Mouse (Mus musculus): ENCODE results near the gene Ednra. TPM values are rescaled to one million over a fixed set of nuclear protein-coding genes. Genes with fewer than 3 reads are reported as not detected.
"Not testable (repeated sequence)": the region's sequence is repeated elsewhere in the genome, so short reads cannot be mapped to it uniquely, and the experiment has no call there.

Ednra gene
- polyA plus RNA-seq, 1 experiment, result 3.3 TPM

- H3K4me3 ChIP-seq (ENCODE audit: control insufficient read depth, insufficient read depth, low read length), result no peak overlapping the region
- no peak for TF ChIP-seq CTCF (IDR thresholded peaks at IDR 0.05; ENCODE audit: borderline replicate concordance, control insufficient read depth, extremely low read depth, insufficient read depth, low read length, poor library complexity)
- no peak for TF ChIP-seq POLR2A (IDR thresholded peaks at IDR 0.05; ENCODE audit: control insufficient read depth, extremely low read depth, insufficient read depth, low read length, poor library complexity)
- DNase-seq, result no peak
- H3K27ac ChIP-seq (ENCODE audit: control insufficient read depth, insufficient read depth, low read length), result no peak overlapping the region
- no peaks in the 10 kb centered on the region for H3K36me3 ChIP-seq (ENCODE audit: control insufficient read depth, insufficient read depth, low read length)
- H3K4me1 ChIP-seq (replicated peaks; ENCODE audit: control insufficient read depth, insufficient read depth, low read length), result no peaks in the 10 kb centered on the region
- H3K27me3 ChIP-seq (ENCODE audit: control insufficient read depth, insufficient read depth, low read length), result no peaks in the 10 kb centered on the region
- 95% methylated on average over 10 of the region's 10 CpGs for WGBS
Observed at GRCm38 (mm10) chr8:77698028-77698427, 26.2 kb downstream of the Ednra start.

- TF ChIP-seq CTCF (IDR thresholded peaks at IDR 0.05; ENCODE audit: borderline replicate concordance, control insufficient read depth, extremely low read depth, insufficient read depth, low read length, poor library complexity), result no peak
- TF ChIP-seq POLR2A (IDR thresholded peaks at IDR 0.05; ENCODE audit: control insufficient read depth, extremely low read depth, insufficient read depth, low read length, poor library complexity), result no peak
- 89% methylated on average over 4 of the region's 4 CpGs for WGBS
- Histone ChIP-seq H3K4me1 (replicated peaks; ENCODE audit: control insufficient read depth, insufficient read depth, low read length) (no peaks in the 10 kb centered on the region), H3K36me3 (ENCODE audit: control insufficient read depth, insufficient read depth, low read length) (no peaks in the 10 kb centered on the region), H3K27me3 (ENCODE audit: control insufficient read depth, insufficient read depth, low read length) (no peaks in the 10 kb centered on the region), H3K4me3 (ENCODE audit: control insufficient read depth, insufficient read depth, low read length) (no peak overlapping the region), H3K27ac (ENCODE audit: control insufficient read depth, insufficient read depth, low read length) (no peak overlapping the region)
- DNase-seq, result no peak
Observed at GRCm38 (mm10) chr8:77696182-77696581, 28.1 kb downstream of the Ednra start.

- 75% methylated on average over 5 of the region's 5 CpGs for WGBS
- Histone ChIP-seq H3K27ac (ENCODE audit: control insufficient read depth, insufficient read depth, low read length) (no peak overlapping the region), H3K27me3 (ENCODE audit: control insufficient read depth, insufficient read depth, low read length) (no peaks in the 10 kb centered on the region), H3K36me3 (ENCODE audit: control insufficient read depth, insufficient read depth, low read length) (no peaks in the 10 kb centered on the region), H3K4me1 (replicated peaks; ENCODE audit: control insufficient read depth, insufficient read depth, low read length) (no peaks in the 10 kb centered on the region), H3K4me3 (ENCODE audit: control insufficient read depth, insufficient read depth, low read length) (no peak overlapping the region)
- DNase-seq, result no peak
- no peak for TF ChIP-seq CTCF (IDR thresholded peaks at IDR 0.05; ENCODE audit: borderline replicate concordance, control insufficient read depth, extremely low read depth, insufficient read depth, low read length, poor library complexity)
- no peak for TF ChIP-seq POLR2A (IDR thresholded peaks at IDR 0.05; ENCODE audit: control insufficient read depth, extremely low read depth, insufficient read depth, low read length, poor library complexity)
Observed at GRCm38 (mm10) chr8:77695486-77696058, 28.7 kb downstream of the Ednra start.

GRCm38 (mm10) chr8:77695070-77695469, 29.2 kb downstream of the Ednra start:
- no peak for TF ChIP-seq POLR2A (IDR thresholded peaks at IDR 0.05; ENCODE audit: control insufficient read depth, extremely low read depth, insufficient read depth, low read length, poor library complexity)
- TF ChIP-seq CTCF (IDR thresholded peaks at IDR 0.05; ENCODE audit: borderline replicate concordance, control insufficient read depth, extremely low read depth, insufficient read depth, low read length, poor library complexity), result no peak
- Histone ChIP-seq H3K4me3 (ENCODE audit: control insufficient read depth, insufficient read depth, low read length) (no peak overlapping the region), H3K4me1 (replicated peaks; ENCODE audit: control insufficient read depth, insufficient read depth, low read length) (no peaks in the 10 kb centered on the region), H3K36me3 (ENCODE audit: control insufficient read depth, insufficient read depth, low read length) (no peaks in the 10 kb centered on the region), H3K27me3 (ENCODE audit: control insufficient read depth, insufficient read depth, low read length) (no peaks in the 10 kb centered on the region), H3K27ac (ENCODE audit: control insufficient read depth, insufficient read depth, low read length) (no peak overlapping the region)
- no peak for DNase-seq
- WGBS, result 81% methylated on average over 3 of the region's 3 CpGs

- 92% methylated on average over 4 of the region's 4 CpGs for WGBS
Observed at GRCm38 (mm10) chr8:77694588-77694987, 29.7 kb downstream of the Ednra start.

GRCm38 (mm10) chr8:77689421-77690059, 34.7 kb downstream of the Ednra start:
- DNase-seq; H3K27ac ChIP-seq (ENCODE audit: control insufficient read depth, insufficient read depth, low read length); H3K4me3 ChIP-seq (ENCODE audit: control insufficient read depth, insufficient read depth, low read length); H3K4me1 ChIP-seq (replicated peaks; ENCODE audit: control insufficient read depth, insufficient read depth, low read length); H3K36me3 ChIP-seq (ENCODE audit: control insufficient read depth, insufficient read depth, low read length); H3K27me3 ChIP-seq (ENCODE audit: control insufficient read depth, insufficient read depth, low read length): not testable (repeated sequence)
- WGBS, result 90% methylated on average over 7 of the region's 7 CpGs

More at GRCm38 (mm10) chr8:77694588-77694987, 29.7 kb downstream of the Ednra start:
- TF ChIP-seq CTCF (IDR thresholded peaks at IDR 0.05; ENCODE audit: borderline replicate concordance, control insufficient read depth, extremely low read depth, insufficient read depth, low read length, poor library complexity) (no peak), POLR2A (IDR thresholded peaks at IDR 0.05; ENCODE audit: control insufficient read depth, extremely low read depth, insufficient read depth, low read length, poor library complexity) (no peak)
- H3K4me1 ChIP-seq (replicated peaks; ENCODE audit: control insufficient read depth, insufficient read depth, low read length), result no peaks in the 10 kb centered on the region
- no peak overlapping the region for H3K4me3 ChIP-seq (ENCODE audit: control insufficient read depth, insufficient read depth, low read length)
- DNase-seq, result no peak
- H3K36me3 ChIP-seq (ENCODE audit: control insufficient read depth, insufficient read depth, low read length), result no peaks in the 10 kb centered on the region
- H3K27ac ChIP-seq (ENCODE audit: control insufficient read depth, insufficient read depth, low read length), result no peak overlapping the region
- H3K27me3 ChIP-seq (ENCODE audit: control insufficient read depth, insufficient read depth, low read length), result no peaks in the 10 kb centered on the region

- 19% methylated on average over 5 of the region's 5 CpGs for WGBS
- DNase-seq, result no peak
- no peaks in the 10 kb centered on the region for H3K36me3 ChIP-seq (ENCODE audit: control insufficient read depth, insufficient read depth, low read length)
- H3K27ac ChIP-seq (ENCODE audit: control insufficient read depth, insufficient read depth, low read length), result no peak overlapping the region
- H3K27me3 ChIP-seq (ENCODE audit: control insufficient read depth, insufficient read depth, low read length), result no peaks in the 10 kb centered on the region
- TF ChIP-seq POLR2A (IDR thresholded peaks at IDR 0.05; ENCODE audit: control insufficient read depth, extremely low read depth, insufficient read depth, low read length, poor library complexity) (no peak), CTCF (IDR thresholded peaks at IDR 0.05; ENCODE audit: borderline replicate concordance, control insufficient read depth, extremely low read depth, insufficient read depth, low read length, poor library complexity) (no peak)
- no peaks in the 10 kb centered on the region for H3K4me1 ChIP-seq (replicated peaks; ENCODE audit: control insufficient read depth, insufficient read depth, low read length)
- H3K4me3 ChIP-seq (ENCODE audit: control insufficient read depth, insufficient read depth, low read length), result no peak overlapping the region
Observed at GRCm38 (mm10) chr8:77688978-77689377, 35.3 kb downstream of the Ednra start.
